Mouse (Mus musculus) layer of hippocampus, postnatal 10 days (tissue): ENCODE measurements at regions not wholly inside any gene's neighbourhood (a gene's known extent, or its start where the extent isn't known, plus 50 kb on each side); places are given as distances from the start of the nearest gene placed in this dataset.
A peak's percentile ranks its signal among the peaks of the same experiment; 100 is the strongest.

ENCODE experiments used
- DNase-seq, 2 experiments: peaks; one replicate each; pipeline ENCODE4 v3.0.0; 2021; ENCODE audit warnings: low spot score in 2 of 2

DNA sequence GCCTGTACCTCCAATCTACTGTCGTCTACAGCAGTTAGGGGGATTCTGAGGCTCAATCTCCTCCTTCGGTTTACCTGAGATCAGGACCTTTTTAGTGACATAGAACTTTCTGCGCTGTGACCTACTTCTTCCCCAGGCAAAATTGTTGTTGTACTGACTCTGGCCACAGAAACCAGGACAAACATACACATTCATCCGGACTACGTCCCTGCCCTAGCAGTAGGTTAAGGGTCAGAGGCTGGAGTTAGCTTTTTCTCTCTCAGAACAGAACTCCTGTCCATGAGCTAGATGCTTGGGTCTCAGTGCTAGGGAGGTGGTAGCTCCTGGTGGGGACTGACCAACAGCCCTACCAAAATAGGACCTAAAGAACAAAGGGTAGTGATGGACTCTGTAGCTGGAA is 180.2 kb downstream of the Rybp start:
- no peak for DNase-seq

DNA sequence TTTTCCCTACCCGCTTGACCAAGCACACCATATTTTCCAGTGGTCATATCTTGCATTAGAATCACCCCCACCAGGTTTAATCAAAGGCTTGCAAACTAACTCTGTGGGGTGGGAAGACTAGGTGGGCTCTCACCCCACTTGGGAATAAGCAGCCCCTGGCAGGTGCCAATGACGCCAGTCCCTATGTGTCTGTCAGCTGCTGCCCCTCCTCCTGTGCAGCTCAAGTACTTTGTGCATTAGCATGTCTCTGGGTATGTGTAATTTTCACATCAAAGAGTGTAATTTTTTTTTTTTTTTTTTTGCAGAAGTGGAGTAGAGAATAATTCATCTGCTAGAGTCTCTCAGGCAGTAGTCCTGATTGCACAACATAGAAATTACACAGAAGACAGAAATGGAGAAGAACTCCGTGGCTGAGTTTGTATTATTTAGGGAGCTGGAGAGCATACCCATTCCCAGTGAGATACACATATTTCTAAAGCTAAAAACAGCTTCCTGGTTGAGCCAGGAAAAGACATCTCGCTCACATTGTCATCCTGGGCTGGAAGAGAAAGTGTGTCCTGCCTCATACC is 186.6 kb downstream of the Rybp start:
- DNase-seq, result no peak

DNA sequence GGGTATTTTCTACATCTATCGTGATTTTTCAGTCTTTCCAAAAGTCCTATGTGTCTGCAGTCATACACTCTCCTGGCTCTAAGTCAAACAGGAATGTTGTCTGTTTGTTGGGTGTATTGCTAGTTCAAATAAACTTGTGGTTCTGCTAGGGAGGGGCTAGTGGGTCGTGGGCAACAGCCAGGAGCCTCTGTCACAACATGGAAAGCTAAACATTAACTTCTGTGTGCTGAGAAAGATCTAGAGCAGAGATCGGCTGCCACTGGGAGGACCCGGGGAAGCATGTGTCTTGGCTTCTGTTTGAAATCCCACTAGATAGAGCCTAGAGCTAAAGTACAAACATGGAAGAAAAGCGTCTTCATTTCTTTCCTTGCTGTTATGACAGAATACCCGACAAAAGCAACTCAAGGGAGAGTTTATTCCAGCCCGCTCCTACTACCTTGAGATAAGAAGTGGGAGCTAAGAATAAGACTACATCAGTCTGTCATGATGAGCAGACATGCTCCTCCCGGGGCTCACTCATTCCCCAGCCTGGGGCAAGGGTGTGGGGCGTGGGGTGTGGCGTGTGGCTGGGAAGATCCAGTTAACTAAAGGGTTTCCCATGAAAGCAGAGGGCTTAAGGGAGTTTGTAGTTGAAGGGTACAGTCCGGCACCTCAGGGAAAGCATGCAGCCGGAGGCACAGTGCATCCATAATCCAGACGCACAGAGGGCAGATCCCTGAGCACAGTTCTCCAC is 190.7 kb downstream of the Rybp start:
- no peak for DNase-seq

DNA sequence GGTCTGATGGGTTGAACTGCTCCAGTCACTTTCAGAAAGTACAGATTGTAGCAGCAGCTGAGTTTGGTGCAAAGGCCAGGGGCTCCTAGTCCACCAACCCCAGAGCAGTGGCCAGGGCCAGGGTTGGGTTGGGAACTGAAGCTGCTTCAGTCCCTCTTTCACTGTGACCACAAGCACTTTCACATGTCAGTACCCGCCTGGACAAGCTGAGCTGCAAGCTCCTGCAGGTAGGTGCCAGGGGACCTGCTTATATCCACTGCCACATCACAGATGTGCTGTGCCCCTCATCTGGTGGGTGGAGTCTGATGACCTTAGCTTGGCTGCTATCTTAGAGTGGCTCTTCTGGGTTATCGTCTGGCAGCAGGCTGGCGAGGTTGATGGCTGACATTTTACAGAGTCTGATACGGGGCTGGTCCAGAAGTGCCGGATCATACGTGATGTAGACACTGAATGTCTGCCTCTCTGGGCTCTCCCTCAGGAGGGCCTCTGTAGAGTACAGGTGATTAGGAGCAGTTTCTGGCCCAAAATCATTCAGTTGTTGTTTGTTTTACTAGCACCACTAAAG is 192.6 kb downstream of the Rybp start:
- no peak for DNase-seq

DNA sequence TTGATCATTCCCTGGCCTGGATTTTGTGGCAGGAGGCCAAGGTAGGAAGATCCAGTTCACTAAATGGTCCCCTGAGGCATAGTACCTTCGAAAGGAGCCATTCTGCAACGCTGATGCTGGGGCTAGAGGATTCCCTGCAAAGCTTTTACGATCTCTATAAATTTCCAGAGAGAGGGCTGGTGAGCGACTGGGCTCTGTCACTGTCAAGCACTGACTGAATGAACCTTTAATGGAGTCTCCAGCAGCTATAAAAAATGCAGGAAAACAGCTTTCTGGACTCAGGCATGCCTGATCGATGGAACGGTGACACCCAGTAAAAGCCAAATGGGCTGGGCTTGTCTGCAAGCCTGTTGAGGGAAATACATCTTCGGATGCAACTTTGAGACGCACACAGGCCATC is 194.4 kb downstream of the Rybp start:
- DNase-seq, result no peak

DNA sequence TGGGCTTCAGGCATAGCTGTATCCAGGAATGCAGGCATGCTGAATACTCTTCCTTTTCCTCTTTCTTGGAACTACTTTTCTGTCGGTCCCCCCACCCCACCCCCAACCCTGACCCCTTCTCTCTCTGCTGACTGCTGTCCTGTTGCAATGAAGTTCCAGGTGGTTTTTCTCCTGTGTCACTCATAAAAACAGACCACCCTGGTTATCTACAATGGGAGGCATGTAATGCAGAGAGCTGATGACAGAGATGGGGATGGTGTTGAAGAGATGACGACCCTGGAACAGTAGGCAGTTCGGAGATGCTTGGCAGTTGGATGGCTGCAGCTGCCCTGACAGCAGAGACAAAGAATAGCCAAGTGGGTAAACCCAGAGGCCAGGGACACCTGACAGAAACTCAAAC is 195.5 kb downstream of the Rybp start:
- no peak for DNase-seq

DNA sequence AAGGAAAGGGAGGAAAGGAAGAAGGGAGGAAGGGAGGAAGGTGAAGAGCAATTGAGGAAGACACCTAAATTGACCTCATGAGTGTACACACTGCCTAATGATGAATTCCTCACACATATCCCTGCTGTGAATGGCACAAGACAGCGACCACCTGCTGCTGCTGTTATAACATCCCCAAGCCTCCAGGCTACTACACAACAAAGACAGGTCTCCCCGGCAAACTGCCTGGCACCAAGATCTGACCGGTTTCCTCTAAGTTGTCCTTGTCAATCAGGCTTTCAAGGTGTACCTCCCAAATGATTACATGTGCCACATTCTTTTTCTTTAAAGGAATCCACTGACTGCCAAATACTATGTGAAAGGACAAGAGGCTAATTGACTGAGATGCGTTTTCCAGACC is 198.7 kb downstream of the Rybp start:
- DNase-seq, result no peak

DNA sequence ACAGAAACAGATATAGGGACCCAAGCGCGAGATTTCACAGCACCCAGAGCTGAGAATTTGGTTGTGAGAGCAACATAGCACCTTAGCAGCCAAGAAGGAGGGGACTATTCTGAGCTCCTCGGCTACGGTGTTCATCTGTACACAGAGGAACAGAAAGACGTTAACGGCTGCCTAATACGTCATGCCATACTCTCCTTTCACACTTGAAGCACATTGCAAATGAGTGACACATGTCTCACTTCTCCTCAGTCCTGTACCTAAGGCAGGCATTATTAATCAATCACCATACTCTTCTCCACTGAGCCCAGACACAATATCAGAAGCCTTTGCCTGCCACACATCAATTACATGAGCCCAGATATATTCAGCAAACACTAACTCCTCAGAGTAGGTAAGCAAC is 200.5 kb downstream of the Rybp start:
- DNase-seq, result no peak

DNA sequence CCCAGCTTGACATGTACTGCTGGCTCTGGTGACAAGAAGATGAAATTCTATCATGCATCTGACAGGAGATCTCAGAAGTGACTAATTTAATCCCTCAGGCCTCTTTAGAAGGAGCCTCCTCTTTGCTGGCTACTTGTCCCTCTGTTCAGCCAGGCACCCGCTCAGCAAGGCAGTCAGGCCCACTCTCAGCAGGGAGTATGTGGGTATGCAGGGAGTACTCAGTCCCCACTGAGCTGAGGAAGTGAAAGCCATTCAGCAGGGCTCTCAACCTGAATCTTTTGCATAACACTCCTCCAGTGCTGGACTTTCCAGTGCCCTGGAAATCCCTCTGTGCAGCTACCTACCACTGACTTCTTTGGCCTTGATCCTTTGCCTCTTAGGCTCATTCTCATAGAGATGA is 201.3 kb downstream of the Rybp start:
- no peak for DNase-seq

DNA sequence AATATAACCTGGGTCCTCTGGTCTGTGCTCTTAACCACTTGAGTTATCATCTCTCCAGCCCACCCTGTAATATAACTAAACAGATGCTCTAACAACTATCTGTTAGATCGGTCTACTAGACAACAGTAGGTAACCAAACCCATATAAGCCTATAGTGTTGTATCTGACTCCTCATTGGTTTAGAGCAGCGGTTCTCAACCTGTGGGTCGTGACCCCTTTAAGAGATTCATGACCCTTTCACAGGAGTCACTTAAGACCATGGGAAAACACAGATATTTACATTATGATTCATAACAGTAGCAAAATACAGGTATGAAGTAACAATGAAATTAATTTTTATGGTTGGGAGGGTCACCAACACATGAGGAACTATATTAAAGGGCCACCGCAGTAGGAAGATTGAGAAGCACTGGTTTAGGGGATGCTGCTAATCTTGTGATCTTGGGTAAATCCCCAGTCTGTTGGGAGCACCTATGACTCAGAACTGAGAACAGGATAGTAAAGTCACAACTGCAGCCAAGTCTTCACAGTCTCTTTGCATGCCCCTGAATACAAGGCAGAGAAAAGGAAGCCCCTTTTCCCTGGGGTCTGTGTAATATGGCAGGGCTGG is 203.3 kb downstream of the Rybp start:
- no peak for DNase-seq

DNA sequence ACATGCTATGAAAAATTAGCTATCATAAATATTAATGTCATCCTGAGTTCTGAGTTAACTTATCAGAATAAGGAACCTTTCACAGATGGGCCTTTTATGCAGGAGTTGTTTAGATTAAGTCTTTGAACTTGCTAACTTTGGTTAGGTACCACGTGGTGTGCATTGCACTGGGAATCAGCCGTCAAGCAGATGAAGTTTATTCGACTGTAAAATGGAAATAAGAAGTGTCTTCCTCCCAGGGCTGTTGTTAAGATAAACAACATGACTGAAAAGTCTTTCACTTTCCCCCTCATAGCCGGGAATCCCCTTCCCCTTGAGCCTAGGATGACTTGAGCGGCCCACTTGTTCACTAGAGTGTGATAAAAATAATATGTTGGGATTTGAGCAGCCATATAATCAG is 204.2 kb downstream of the Rybp start:
- no peak for DNase-seq

DNA sequence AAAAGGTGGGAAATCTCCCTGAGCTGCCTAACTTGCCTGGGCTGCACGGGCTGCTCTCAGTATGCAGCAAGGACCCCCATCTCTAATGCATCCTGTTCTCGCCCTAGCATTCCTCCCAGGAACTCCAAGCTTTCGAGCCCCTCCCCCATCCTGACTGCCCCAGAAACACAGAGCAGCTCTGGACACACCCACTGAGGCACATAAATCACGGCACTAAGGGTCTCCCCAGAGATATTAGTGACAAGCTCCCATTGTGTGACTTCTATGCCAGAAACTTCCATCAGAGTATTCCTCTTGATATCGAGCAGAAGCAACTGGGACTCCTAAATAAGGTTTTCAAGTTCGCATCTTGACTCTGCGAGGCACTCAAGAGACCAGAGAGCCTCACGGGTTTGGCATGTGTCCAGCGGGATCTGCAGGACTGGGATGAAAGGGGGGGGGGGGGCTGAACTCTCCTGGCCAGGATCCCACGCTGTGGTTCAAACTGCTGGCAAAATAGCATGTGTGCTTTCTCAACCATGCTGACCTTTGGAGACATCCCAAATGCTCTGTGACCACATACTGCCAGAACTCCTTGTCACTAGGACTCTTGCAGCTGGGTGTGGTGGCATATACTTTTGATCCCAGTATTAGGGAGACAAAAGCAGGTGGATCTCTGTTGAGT is 212.5 kb downstream of the Rybp start:
- no peak for DNase-seq

DNA sequence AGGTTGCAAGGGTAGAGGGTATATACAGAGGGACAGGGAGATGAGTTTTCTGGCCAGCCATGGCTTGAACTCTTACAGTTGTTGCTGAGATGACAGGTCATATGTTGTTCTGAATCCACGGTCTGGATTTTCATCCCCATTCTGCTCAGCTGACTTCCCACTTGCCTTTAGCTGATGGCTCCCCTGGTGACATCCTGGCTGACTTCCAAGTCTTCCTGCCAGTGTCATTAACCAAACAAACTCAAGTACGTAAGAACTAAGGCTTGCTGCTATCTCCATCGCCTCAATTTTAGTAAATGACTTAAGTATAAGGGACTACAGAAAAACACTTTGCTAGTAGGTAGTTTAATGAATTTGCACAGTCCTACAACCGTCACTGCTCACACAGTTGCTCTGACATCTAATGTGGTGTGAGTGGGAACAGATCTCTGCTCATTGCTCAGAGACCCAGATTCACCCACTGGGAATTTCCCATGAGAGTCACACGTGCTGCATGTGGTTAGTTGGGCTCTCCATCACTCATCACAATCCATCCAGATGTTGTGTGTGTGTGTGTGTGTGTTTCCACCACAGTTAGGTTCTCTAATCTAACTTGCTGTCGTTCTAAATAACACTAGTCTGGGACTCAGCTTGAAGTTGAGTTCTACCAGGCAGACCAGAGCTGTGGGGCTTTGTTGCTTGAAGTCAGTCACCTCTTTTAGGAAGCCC is 214.9 kb downstream of the Rybp start:
- no peak for DNase-seq

DNA sequence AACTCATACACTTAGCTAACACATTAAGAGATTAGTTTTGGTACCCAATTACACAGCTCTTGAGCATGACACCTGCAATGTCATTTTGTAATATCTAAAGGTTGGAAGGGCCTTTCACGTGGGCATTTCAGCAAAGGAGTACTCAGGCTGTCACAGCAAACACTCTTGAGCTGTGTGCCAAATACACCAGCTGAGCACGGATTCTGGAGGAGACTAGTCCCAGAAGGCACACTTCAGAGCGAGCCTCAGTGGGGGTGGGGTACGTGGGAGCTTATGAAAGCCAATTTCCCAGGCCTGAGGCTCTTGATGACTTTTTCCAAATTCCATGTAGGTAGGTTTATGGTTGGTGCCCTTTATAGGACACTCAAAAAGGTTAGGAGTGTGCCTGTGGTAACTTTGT is 218.1 kb downstream of the Rybp start:
- no peak for DNase-seq

DNA sequence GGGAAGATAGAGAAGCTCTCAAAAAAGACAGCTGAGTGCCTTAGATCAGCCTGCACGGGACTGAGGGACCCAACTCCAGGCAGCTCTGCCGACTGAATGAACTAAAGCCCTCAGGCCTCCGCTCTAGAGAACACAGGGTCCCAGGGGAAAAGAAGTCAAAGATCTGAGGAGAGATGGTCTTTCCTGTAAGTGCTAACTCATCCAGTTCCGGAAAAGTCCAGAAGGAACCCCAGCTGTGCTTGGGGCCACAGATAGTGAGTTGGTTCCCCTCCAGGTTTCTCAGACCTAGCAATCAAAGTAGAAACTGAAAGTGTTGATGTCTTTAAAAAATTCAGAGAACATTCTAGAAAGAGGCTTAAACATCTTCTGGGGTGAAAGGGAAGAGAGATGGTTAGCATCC is 220.0 kb downstream of the Rybp start:
- DNase-seq, result no peak

DNA sequence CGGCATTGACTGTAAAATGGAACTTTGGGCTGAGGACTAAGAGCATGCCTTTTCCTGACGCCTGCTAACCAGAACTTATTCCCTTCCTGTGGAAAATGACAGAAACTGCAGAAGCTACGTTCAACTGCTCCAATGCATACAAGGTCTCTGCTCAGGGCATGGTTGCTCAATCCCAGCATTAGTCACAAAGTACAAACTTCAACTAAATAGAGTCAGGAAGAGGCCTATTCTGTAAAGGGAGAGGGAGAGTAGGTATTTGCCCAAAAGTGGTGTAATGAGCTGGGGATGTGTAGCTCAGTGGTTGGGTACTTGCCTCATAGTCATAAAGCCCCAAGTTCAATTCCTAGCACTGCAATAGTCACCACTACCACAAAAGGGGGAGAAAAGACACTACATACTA is 221.7 kb downstream of the Rybp start:
- DNase-seq, result no peak

DNA sequence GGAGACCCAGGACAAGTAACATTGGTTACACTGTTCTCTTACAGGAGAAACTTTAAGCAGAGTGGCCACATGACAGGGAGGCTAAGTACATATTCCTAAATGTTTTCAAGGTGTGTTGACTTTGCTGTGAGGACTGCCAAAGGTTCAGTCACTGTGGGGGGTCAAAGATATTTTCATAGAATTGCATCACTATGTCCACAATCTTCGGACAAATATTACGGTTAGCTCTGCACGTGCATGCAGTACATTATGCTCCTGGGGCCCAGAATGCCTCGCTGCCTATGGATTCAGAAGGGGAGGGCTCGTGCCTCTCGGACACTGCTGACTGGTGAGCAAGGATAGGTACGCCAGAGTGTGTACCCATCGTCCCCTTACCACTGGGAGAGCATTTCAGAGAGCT is 224.3 kb downstream of the Rybp start:
- DNase-seq, result no peak

DNA sequence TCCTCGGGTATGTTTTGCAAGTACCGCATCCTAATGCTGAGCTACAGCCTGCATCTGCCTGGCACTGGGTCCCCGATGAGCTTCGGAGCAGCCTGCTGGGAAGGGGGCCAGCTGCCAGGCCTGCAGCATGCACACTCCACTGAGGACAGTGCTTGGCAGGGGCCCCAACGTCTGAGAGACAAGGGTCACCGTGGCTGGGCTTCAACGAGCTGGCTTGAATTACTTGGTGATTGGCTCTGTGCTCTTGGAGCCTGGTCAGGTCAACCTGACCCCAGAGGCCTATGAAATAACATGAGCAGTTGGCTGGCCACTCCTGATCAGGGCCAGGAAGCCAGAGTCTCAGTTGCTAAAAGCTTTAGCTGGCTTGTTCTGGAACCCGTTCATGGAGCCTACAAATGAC is 227.5 kb downstream of the Rybp start:
- DNase-seq, result peak; percentile 79 to 85

DNA sequence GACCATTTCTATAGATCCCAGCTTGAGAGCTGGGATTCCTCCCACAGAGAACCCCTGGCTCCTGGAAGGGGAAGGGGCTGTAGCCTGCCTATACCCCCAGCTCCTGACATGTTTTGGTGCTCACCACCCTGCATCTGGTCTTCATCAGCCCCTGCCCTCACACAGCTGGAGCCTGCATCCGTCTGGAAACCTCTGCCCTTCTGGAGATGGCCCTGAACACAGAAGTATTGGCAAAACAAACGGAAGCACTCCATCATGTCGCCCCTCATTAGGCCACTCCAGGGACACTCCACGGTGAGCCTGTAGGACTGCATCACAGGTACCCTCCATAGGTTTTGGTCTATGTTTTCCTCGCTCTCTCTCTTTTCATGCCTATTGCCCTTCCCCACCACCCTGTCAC is 231.3 kb downstream of the Rybp start:
- no peak for DNase-seq

DNA sequence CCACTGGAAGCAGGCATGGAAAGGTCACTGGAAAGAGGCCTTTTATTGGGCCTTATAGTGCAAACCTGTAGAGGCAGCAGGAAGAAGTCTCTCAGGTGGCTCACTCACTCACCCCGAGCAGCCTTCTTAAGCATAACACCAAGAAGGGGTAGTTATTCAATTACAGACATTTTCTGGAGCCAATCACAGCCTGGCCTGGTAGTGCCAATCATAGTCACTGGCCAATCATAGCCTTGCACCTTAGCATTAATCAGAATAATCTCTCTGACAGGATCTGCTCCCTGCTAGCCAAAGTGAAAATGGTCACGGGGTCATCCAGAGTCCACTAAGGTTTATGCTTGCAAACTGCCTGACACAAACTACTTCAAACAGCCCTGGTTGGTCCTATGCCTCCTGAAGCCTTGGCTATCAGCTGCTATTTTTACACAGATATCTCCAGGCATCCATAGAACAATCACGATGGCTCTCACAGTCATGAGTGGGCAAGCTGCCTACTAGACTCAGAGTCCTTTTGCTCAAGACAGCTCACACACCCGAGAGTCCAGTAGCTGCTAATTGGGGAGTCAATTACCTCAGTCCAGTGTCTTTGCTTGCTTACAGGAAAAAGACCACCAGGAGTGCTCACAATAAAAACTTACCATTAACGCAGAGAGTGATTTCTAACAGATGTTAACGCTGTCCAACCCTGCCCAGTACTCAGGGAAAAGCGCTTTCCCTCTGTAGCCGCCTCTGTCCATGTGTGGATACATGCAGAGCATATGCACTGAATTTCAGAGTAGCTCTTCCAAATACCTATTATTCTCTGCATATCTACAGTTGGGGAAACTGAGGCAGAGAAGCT is 234.1 kb downstream of the Rybp start:
- DNase-seq, result no peak

DNA sequence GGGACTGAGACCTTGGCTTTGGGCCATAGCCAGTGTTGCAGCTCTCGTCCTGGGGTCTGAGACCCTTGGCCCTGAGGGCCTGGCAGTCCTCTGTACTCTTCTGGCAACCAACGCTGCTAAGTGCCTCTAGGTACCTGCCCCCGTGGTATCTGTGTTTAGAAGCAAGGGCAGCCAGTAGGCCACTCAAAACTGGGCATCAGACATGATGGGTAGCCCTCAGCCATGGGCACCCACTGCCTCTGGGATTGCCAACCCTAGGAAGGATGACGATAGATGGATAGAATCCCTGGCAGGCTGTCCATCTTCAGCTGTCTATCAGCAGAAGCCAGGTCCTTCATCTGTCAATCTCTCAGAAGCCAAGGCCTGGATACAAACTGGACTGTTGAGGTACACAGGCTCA is 234.9 kb downstream of the Rybp start:
- no peak for DNase-seq
